Mouse (Mus musculus) left cerebral cortex, postnatal 4 days (tissue): ENCODE data around the gene Npy. TPM values are rescaled to one million over a fixed set of nuclear protein-coding genes. Genes with fewer than 3 reads are reported as not detected.

Source experiments
- DNase-seq: peaks from one replicate; pipeline ENCODE4 v3.0.0-alpha.2; 2022
- intact Hi-C: fragments of 180-260 bp; cut with DNase I; formaldehyde crosslinking; loops from one replicate; pipeline ENCODE4 v1.15.1; 2025
- total RNA-seq, 2 experiments: library from RNA; stranded (reverse); gene quantifications; 2 replicates each; pipeline ENCODE4 v1.2.3; 2021

The Npy gene
- total RNA-seq, 2 experiments from 2014 or later: 161 to 165 TPM

- intact Hi-C loops: no loop called here
- DNase-seq: peak; percentile 32
Observed at GRCm38 (mm10) chr6:49875791-49876190, 53.3 kb downstream of the Npy start.
